8 mouse cellular contexts compared by ENCODE assay signal in the genomic region with DNA sequence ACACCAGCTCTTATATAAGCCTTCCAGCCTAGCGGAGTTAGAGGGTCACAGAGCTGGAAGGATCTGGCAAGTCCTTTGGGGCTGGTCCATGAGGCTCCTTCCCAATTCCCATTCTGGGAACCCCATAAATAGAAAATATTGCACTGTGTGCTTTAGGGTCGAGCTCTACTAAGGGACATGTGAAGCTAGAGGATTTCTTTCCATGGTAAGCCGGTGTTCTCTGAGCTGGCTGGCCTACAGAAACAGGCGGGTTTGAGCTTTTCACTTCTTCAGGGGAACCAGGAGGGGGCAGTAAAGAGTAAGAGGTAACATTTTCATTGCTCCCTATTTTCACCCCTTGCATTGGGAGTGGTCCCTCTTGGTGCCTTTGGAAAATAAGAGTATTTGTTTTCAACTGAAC. TPM values are rescaled to one million over a fixed set of nuclear protein-coding genes. Genes with fewer than 3 reads are reported as not detected.
DNase-seq lines count a peak whose midpoint lies in the region; ATAC-seq and TF ChIP-seq lines count a peak whose summit lies in the region.

No protein-coding gene starts in this region.

- DNase-seq in cerebellum, postnatal 14 days: peak; percentile 14 to 28
- DNase-seq in ovary, postnatal 14 days (ENCODE audit: low spot score): peak; percentile 38
- DNase-seq in ovary, postnatal 10 days (ENCODE audit: low spot score): no peak
- DNase-seq in heart, adult 2 months: peak; percentile 61 to 71
- peak; percentile 57 for DNase-seq in lung, postnatal 14 days
- no peak for DNase-seq in cerebellum, adult 11 months
- DNase-seq in right cerebral cortex, postnatal 36 days (ENCODE audit: low spot score in 2 of 2): no peak

- H3K4me3 ChIP-seq in heart, adult 2 months: peak overlapping the region; percentile 47

- TF ChIP-seq POLR2A in heart, adult 2 months (IDR thresholded peaks at IDR 0.05; ENCODE audit: insufficient read depth, low read depth, low read length): peak; percentile 53

- TF ChIP-seq CTCF in heart, adult 2 months (IDR thresholded peaks at IDR 0.05): peak; percentile 98

- ATAC-seq in cerebellum, adult (ENCODE audit: insufficient number of reproducible peaks, low FRiP score, low TSS enrichment): no peak

- no peaks in the 10 kb centered on the region; the same call in 1 of the 2 replicates for H3K79me2 ChIP-seq in heart, adult 2 months (replicated peaks; ENCODE audit: control insufficient read depth, insufficient read depth, low read length)

- peaks cover 3% of the 10 kb centered on the region; the same call in 1 of the 2 replicates for H3K4me1 ChIP-seq in heart, adult 2 months (ENCODE audit: control insufficient read depth, insufficient read depth, low read length)

- WGBS in heart, adult 2 months: 23% methylated on average over 4 of the region's 4 CpGs

- H3K36me3 ChIP-seq in heart, adult 2 months (ENCODE audit: control insufficient read depth, insufficient read depth, low read length): peaks cover 19% of the 10 kb centered on the region

- intact Hi-C loops in heart, adult 2 months (cut with DNase I): loop anchor here (1.0 to 5.0 kb wide), 2 partner anchors 34 to 92 kb away; no protein-coding TSS in a partner anchor

- peak overlapping the region; percentile 94 for H3K27ac ChIP-seq in heart, adult 2 months

- no peak for TF ChIP-seq EP300 in heart, adult 2 months (IDR thresholded peaks at IDR 0.05; ENCODE audit: insufficient read depth, low read depth, low read length)

- peak overlapping the region; percentile 72 for H3K9ac ChIP-seq in heart, adult 2 months (ENCODE audit: low read depth, low read length)

- no peaks in the 10 kb centered on the region for H3K27me3 ChIP-seq in heart, adult 2 months (ENCODE audit: control insufficient read depth, insufficient read depth, low read length)

RNA-seq across cellular contexts. Expression of a gene that starts 13.0 kb away (rescaled TPM):
- 100 to 1,000 TPM; 275 to 303 TPM for total RNA-seq in heart, adult 2 months (2021)
- 75.1 and 124 TPM in 2 replicates for polyA plus RNA-seq in heart, adult 2 months (2012; rRNA removed)

Comparison
In these comparisons a context has a peak if more than half of its experiments do, and no peak if none do; other contexts are left out.
1. DNase-seq: peak in cerebellum, postnatal 14 days (2 of 2), ovary, postnatal 14 days (single experiment), heart, adult 2 months (2 of 2) and lung, postnatal 14 days (single experiment); none in ovary, postnatal 10 days (single experiment), cerebellum, adult 11 months (single experiment) and right cerebral cortex, postnatal 36 days (0 of 2).